26 mouse cellular contexts compared by ENCODE assay signal in the genomic region with DNA sequence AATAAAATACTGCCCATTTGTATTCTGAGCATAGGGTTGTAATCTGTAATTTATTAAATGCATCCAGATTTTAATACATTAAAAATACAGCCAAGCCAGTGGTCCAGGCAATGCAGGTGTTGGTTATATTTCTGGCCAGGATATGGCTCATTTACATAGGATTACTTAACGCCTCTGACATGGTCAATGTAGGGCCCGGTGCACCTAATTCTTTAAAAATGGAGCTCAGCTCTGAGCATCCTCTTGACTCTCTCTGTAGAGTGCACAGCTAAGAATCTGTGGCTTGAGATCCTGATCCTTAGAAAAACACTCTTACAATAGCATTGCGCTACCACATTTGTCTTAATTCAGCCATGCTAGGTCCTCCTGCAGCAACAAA. TPM values are rescaled to one million over a fixed set of nuclear protein-coding genes. Genes with fewer than 3 reads are reported as not detected.
DNase-seq lines count a peak whose midpoint lies in the region; ATAC-seq lines count a peak whose summit lies in the region.
"Had no signal": no experiment of that assay in that cellular context is flagged by ENCODE, and none has a peak within 500 bp of the region (broad histone marks: within the 10 kb centered on the region; RNA-seq: fewer than 3 reads in every experiment).

No protein-coding gene starts in this region.

- no peak for DNase-seq in kidney, postnatal 10 days
- no peak for DNase-seq in limb, embryonic 11.5 days (ENCODE audit: low spot score)
- DNase-seq in layer of hippocampus, postnatal 10 days (ENCODE audit: low spot score in 2 of 2): no peak
- no peak for DNase-seq in adrenal gland, postnatal 25 days
- DNase-seq: adrenal gland, adult 2 months; B cell, adult 2 months; cerebellum, adult 11 months; cerebellum, adult 9-11 months; heart, postnatal 10 days; kidney, adult 11 months; lung, adult 2 months; lung, postnatal 10 days; right cerebral cortex, postnatal 25 days; thymus, postnatal 14 days had no signal

- peak; percentile 56; the same call in 1 of the 2 replicates for ATAC-seq in kidney, embryonic 14.5 days (ENCODE audit: low FRiP score, low TSS enrichment)
- 0 out of 2 replicates have a peak, but pooled peaks have one; percentile 20 for ATAC-seq in midbrain, embryonic 15.5 days (replicated peaks)
- ATAC-seq in midbrain, embryonic 16.5 days: no peak
- peak; percentile 74 for ATAC-seq in forebrain, embryonic 15.5 days (replicated peaks)
- ATAC-seq in limb, embryonic 11.5 days (ENCODE audit: insufficient number of reproducible peaks, low FRiP score, low TSS enrichment, low read depth): 0 out of 2 replicates have a peak, but pooled peaks have one; percentile 22
- ATAC-seq: activated CD4-positive, CD25-positive, alpha-beta regulatory T cell, adult 4 months had no signal

- H3K9ac ChIP-seq in kidney, embryonic 14.5 days (ENCODE audit: low read depth, low read length): no peak overlapping the region
- H3K9ac ChIP-seq in midbrain, embryonic 15.5 days: no peak overlapping the region
- H3K9ac ChIP-seq in midbrain, embryonic 16.5 days (ENCODE audit: low read depth, low read length): no peak overlapping the region
- H3K9ac ChIP-seq in forebrain, embryonic 15.5 days (replicated peaks): no peak overlapping the region
- H3K9ac ChIP-seq in limb, embryonic 11.5 days (ENCODE audit: low read length): no peak overlapping the region
- H3K9ac ChIP-seq: embryonic facial prominence, embryonic 12.5 days; heart, embryonic 13.5 days; limb, embryonic 15.5 days; liver, embryonic 14.5 days; stomach, embryonic 15.5 days had no signal

- H3K4me1 ChIP-seq in kidney, embryonic 14.5 days (ENCODE audit: control insufficient read depth, insufficient read depth, low read length): no peaks in the 10 kb centered on the region
- H3K4me1 ChIP-seq in midbrain, embryonic 15.5 days: 0 out of 2 replicates have a peak, but pooled peaks cover 3% of the 10 kb centered on the region
- peaks cover 3% of the 10 kb centered on the region; the same call in 1 of the 2 replicates for H3K4me1 ChIP-seq in midbrain, embryonic 16.5 days (ENCODE audit: control insufficient read depth, insufficient read depth, low read length)
- H3K4me1 ChIP-seq in forebrain, embryonic 15.5 days: peaks cover 12% of the 10 kb centered on the region
- no peaks in the 10 kb centered on the region; the same call in 1 of the 2 replicates for H3K4me1 ChIP-seq in limb, embryonic 11.5 days (ENCODE audit: control insufficient read depth, insufficient read depth, low read length)
- H3K4me1 ChIP-seq: embryonic facial prominence, embryonic 12.5 days; heart, embryonic 13.5 days; limb, embryonic 15.5 days; stomach, embryonic 15.5 days had no signal

- H3K36me3 ChIP-seq in kidney, embryonic 14.5 days (ENCODE audit: control insufficient read depth, insufficient read depth, low read length): peaks cover 26% of the 10 kb centered on the region
- H3K36me3 ChIP-seq in midbrain, embryonic 15.5 days (replicated peaks): peaks cover 18% of the 10 kb centered on the region; the same call in 1 of the 2 replicates
- H3K36me3 ChIP-seq in midbrain, embryonic 16.5 days (ENCODE audit: control insufficient read depth, insufficient read depth, low read length): peaks cover 5% of the 10 kb centered on the region
- H3K36me3 ChIP-seq in forebrain, embryonic 15.5 days: peaks cover 12% of the 10 kb centered on the region; the same call in 1 of the 2 replicates
- peaks cover 4% of the 10 kb centered on the region; the same call in 1 of the 2 replicates for H3K36me3 ChIP-seq in limb, embryonic 11.5 days (ENCODE audit: control insufficient read depth, insufficient read depth, low read length)

- 43% methylated on average over 3 of the region's 3 CpGs for WGBS in kidney, embryonic 14.5 days
- 69% methylated on average over 3 of the region's 3 CpGs for WGBS in midbrain, embryonic 15.5 days
- WGBS in midbrain, embryonic 16.5 days: 60% methylated on average over 3 of the region's 3 CpGs
- WGBS in forebrain, embryonic 15.5 days: 31% methylated on average over 3 of the region's 3 CpGs
- 60% methylated on average over 3 of the region's 3 CpGs for WGBS in limb, embryonic 11.5 days

- H3K4me3 ChIP-seq in kidney, embryonic 14.5 days (ENCODE audit: low read length): no peak overlapping the region
- H3K4me3 ChIP-seq in midbrain, embryonic 15.5 days: no peak overlapping the region
- H3K4me3 ChIP-seq in midbrain, embryonic 16.5 days (ENCODE audit: low read depth, low read length): no peak overlapping the region
- no peak overlapping the region for H3K4me3 ChIP-seq in forebrain, embryonic 15.5 days
- H3K4me3 ChIP-seq in limb, embryonic 11.5 days (ENCODE audit: low read depth, low read length): no peak overlapping the region
- H3K4me3 ChIP-seq: embryonic facial prominence, embryonic 12.5 days; heart, embryonic 13.5 days; left cerebral cortex, adult 2 months; limb, embryonic 15.5 days; stomach, embryonic 15.5 days had no signal

- no peak overlapping the region for H3K4me2 ChIP-seq in kidney, embryonic 14.5 days (replicated peaks; ENCODE audit: low read depth, low read length)
- no peak overlapping the region for H3K4me2 ChIP-seq in midbrain, embryonic 15.5 days
- no peak overlapping the region for H3K4me2 ChIP-seq in midbrain, embryonic 16.5 days (ENCODE audit: low read length)
- no peak overlapping the region for H3K4me2 ChIP-seq in forebrain, embryonic 15.5 days (replicated peaks)
- H3K4me2 ChIP-seq in limb, embryonic 11.5 days (ENCODE audit: low read depth, severe bottlenecking): no peak overlapping the region
- H3K4me2 ChIP-seq: embryonic facial prominence, embryonic 12.5 days; heart, embryonic 13.5 days; limb, embryonic 15.5 days; stomach, embryonic 15.5 days had no signal

- H3K27ac ChIP-seq in kidney, embryonic 14.5 days (ENCODE audit: low read depth, low read length): no peak overlapping the region; the same call in 1 of the 2 replicates
- 0 out of 2 replicates have a peak overlapping the region, but pooled peaks have one; percentile 4 for H3K27ac ChIP-seq in midbrain, embryonic 15.5 days
- H3K27ac ChIP-seq in midbrain, embryonic 16.5 days (ENCODE audit: low read length): no peak overlapping the region
- no peak overlapping the region; the same call in 1 of the 2 replicates for H3K27ac ChIP-seq in forebrain, embryonic 15.5 days (replicated peaks)
- no peak overlapping the region for H3K27ac ChIP-seq in limb, embryonic 11.5 days (replicated peaks; ENCODE audit: low read depth, low read length)
- H3K27ac ChIP-seq: embryonic facial prominence, embryonic 12.5 days; heart, embryonic 13.5 days; left cerebral cortex, adult 2 months; limb, embryonic 15.5 days; liver, embryonic 14.5 days; macrophage; stomach, embryonic 15.5 days had no signal

- H3K9me3 ChIP-seq in kidney, embryonic 14.5 days (ENCODE audit: control insufficient read depth, low read length): no peaks in the 10 kb centered on the region
- H3K9me3 ChIP-seq in midbrain, embryonic 15.5 days: no peaks in the 10 kb centered on the region
- H3K9me3 ChIP-seq in midbrain, embryonic 16.5 days (replicated peaks; ENCODE audit: control insufficient read depth, low read length, poor library complexity, severe bottlenecking): no peaks in the 10 kb centered on the region
- H3K9me3 ChIP-seq in forebrain, embryonic 15.5 days: no peaks in the 10 kb centered on the region
- no peaks in the 10 kb centered on the region for H3K9me3 ChIP-seq in limb, embryonic 11.5 days (ENCODE audit: control insufficient read depth, low read length)
- H3K9me3 ChIP-seq: embryonic facial prominence, embryonic 12.5 days; heart, embryonic 13.5 days; limb, embryonic 15.5 days; stomach, embryonic 15.5 days had no signal

- H3K27me3 ChIP-seq in kidney, embryonic 14.5 days (ENCODE audit: control insufficient read depth, insufficient read depth, low read length): 0 out of 2 replicates have a peak, but pooled peaks cover 3% of the 10 kb centered on the region
- H3K27me3 ChIP-seq in midbrain, embryonic 15.5 days (replicated peaks): no peaks in the 10 kb centered on the region
- no peaks in the 10 kb centered on the region for H3K27me3 ChIP-seq in midbrain, embryonic 16.5 days (ENCODE audit: control insufficient read depth, insufficient read depth, low read depth, low read length)
- no peaks in the 10 kb centered on the region for H3K27me3 ChIP-seq in forebrain, embryonic 15.5 days
- H3K27me3 ChIP-seq in limb, embryonic 11.5 days (ENCODE audit: control insufficient read depth, insufficient read depth, low read length): no peaks in the 10 kb centered on the region
- H3K27me3 ChIP-seq: embryonic facial prominence, embryonic 12.5 days; heart, embryonic 13.5 days; limb, embryonic 15.5 days; stomach, embryonic 15.5 days had no signal

RNA-seq across cellular contexts. Expression of a gene that starts 29.9 kb away (rescaled TPM):
- polyA plus RNA-seq in kidney, embryonic 14.5 days (2014; fragmentation: Nextera tagmentation; extraction: Ambion mirVana): 14.2 and 16.4 TPM in 2 replicates
- polyA plus RNA-seq in midbrain, embryonic 15.5 days (2015; fragmentation: Nextera tagmentation; extraction: Ambion mirVana): 10.3 TPM in 2 replicates
- polyA plus RNA-seq in midbrain, embryonic 16.5 days (2015; fragmentation: Nextera tagmentation; extraction: Ambion mirVana): 6.8 and 8.7 TPM in 2 replicates
- 4.6 and 4.8 TPM in 2 replicates for polyA plus RNA-seq in forebrain, embryonic 15.5 days (2015; fragmentation: Nextera tagmentation; extraction: Ambion mirVana)
- polyA plus RNA-seq in limb, embryonic 11.5 days (2014; fragmentation: Nextera tagmentation; extraction: Ambion mirVana): 8.5 and 10.5 TPM in 2 replicates
- total RNA-seq in layer of hippocampus, postnatal 10 days (2021): 10 to 100 TPM; 15.3 to 17.5 TPM
- total RNA-seq in adrenal gland, postnatal 25 days (2021): 44.9 and 60.4 TPM in 2 replicates

RNA-seq across cellular contexts. Expression of a gene that starts 40.4 kb away (rescaled TPM):
- polyA plus RNA-seq in kidney, embryonic 14.5 days (2014; fragmentation: Nextera tagmentation; extraction: Ambion mirVana): 37.6 and 50.7 TPM in 2 replicates
- polyA plus RNA-seq in midbrain, embryonic 15.5 days (2015; fragmentation: Nextera tagmentation; extraction: Ambion mirVana): 45.8 and 50.4 TPM in 2 replicates
- polyA plus RNA-seq in midbrain, embryonic 16.5 days (2015; fragmentation: Nextera tagmentation; extraction: Ambion mirVana): 48.0 and 48.9 TPM in 2 replicates
- polyA plus RNA-seq in forebrain, embryonic 15.5 days (2015; fragmentation: Nextera tagmentation; extraction: Ambion mirVana): 36.6 and 39.1 TPM in 2 replicates
- 31.7 and 36.3 TPM in 2 replicates for polyA plus RNA-seq in limb, embryonic 11.5 days (2014; fragmentation: Nextera tagmentation; extraction: Ambion mirVana)
- 10 to 100 TPM; 32.3 to 44.3 TPM for total RNA-seq in layer of hippocampus, postnatal 10 days (2021)
- 22.3 and 22.6 TPM in 2 replicates for total RNA-seq in adrenal gland, postnatal 25 days (2021)
